Mouse (Mus musculus) lung, postnatal 14 days (tissue): ENCODE results near the gene Lrrc32.
A peak's percentile ranks its signal among the peaks of the same experiment; 100 is the strongest.

Experiments used
- DNase-seq: peaks from one replicate; pipeline ENCODE4 v3.0.0; 2021

Lrrc32 gene

DNA sequence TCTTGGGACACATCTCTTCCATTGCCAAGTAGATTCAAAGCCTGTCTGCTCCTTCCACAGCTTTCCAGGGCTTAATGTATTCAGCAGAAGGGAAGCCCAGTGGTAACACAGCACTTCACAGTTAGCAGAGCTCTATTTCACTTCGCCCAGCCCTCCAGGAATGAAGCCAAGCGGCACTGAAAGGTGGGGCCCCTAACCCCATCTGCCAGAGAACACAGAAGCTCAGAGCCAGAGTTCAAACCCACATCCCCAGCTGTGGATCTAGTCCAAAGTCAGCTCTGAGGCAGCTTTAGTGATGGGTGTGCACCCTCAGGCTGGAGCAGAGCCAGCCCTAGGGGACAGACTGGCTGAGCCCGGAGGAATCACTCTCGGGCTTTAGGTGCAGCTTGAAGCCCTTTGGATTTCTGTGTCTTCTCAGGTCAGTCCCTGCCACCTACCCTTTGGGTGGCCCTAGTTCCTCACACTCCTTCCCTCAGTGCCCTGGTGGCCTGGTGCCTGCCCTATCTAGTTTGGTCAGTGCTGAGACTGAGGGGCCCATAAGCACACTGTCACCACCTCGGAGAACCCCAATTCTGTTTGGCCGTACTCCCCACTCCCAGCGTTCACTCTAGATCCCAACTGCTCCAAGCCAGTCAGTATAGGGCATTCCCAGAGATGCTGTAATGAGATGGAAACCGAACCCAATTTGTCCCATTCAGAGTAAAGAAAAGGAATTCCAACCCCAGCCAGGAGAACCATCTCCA, 34.2 kb downstream of the Lrrc32 start:
- peak; percentile 47 for DNase-seq

GRCm38 (mm10) chr7:98523813-98524361, 34.8 kb downstream of the Lrrc32 start:
- no peak for DNase-seq

DNA sequence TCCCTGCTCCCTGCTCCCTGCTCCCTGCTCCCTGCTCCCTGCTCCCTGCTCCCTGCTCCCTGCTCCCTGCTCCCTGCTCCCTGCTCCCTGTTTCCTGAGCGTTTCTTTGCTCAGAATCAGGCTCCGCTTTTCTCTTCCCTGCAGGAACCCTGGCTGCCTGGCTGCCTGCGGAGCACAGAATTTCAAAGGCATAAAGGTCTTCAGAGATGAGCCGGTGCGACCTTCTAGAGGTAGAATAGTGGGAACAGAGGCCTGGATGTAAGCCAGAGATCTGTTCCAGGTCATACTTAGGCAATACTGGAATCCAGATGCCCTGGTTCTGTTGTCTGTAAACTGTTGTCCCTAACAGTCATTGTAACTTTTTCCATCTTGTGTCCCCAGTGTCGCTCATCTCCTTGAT, 35.3 kb downstream of the Lrrc32 start:
- DNase-seq, result no peak

DNA sequence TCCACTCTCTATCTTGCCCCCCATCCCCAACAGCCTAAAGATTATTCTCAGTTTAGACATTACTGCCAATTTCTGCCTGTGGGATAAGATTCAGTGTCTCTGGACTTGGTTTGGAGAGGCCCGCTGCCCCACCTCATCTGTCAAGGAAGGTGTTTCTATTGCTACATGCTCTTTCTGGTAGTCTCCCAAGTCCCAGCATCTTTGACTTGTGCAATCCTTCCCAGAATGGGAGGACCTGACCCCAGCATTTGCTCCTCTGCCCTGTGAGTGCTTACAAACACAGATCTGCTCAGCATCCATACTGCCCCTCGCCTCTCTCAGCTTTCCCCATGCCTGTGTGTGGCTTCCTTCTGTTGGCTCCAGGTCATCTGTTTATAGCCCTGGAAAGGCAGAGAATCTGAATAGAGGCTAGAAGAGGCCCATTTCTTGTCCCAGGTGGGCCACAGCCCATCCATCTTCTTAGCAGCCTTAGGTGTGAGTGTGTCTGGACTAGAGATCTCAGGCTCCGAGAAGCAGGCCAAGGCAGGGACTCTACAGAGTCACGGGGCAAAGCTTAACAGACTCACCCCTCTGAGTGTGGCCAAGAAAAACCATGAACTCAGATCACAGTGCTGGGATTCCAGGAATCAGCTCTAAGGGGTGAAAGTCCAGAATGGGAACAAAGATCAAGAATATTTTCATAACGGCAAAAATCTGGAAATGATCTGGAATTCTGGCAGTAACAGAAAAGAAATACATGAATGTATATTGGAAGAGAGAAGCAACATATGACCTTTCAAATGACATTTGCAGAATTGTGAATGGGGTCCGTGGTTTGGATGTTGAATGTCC, 36.0 kb downstream of the Lrrc32 start:
- no peak for DNase-seq

GRCm38 (mm10) chr7:98527085-98527484, 38.0 kb downstream of the Lrrc32 start:
- no peak for DNase-seq

GRCm38 (mm10) chr7:98531612-98532011, 42.5 kb downstream of the Lrrc32 start:
- peak; percentile 46 for DNase-seq

- DNase-seq, result no peak
Observed at GRCm38 (mm10) chr7:98532981-98533380, 43.9 kb downstream of the Lrrc32 start.

DNA sequence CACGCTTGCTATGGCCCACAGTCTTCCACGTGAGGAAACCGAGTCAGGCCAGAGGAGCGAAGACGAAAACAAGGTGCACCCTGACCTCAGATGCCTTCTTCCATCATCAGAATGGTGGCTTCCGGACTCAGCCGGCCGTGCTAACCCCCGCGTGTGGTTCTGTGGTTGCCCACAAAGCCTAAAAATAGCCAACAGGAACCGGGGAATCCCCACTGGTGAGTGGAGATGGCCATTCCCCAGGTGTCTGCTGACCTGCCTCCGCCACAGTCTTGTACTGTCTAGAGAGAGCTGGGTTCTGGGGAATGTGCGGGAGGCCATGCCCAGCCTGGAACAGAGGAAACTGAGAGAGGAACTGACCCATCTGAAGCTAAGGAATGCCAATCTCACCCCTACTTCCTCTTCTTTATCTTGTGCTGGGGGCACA, 45.4 kb downstream of the Lrrc32 start:
- DNase-seq, result no peak

DNA sequence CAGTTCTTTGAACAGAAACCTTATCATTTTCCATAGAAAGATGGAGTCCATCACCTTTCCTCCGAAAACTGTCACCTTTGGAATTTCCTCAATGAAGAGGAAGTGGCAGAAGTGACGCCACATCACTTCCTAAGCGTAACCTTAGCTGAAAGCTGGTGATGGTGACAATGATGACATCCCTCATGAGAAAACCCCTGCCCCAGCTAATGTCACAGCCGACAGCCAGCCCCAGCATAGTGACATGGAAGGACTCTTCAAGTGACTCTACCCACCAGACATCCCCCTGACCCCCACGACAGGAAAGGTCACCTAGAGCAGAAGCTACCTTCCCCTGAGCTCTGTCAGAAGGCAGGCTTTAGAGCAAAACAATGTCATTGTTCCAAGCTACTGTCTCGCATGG, 46.1 kb downstream of the Lrrc32 start:
- no peak for DNase-seq

DNA sequence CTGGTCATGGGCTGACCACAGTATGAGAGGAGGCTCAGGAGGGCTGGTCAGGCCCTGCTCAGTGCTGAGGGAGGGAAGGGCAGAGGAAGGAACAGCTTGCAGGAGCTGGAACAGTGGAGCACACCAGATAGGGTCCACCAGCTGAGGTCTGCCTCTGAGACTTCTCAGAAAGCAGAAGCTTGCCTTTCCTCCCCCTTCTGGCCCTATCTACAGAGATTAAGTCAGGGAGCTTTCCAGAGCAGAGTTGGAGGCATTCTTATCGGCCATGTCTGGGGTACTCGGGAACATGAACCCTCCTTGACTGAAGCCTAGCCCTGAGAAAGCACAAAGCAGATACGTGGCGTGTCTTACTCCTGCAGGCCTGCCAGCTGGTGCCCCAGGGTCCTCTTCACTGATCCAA, 46.8 kb downstream of the Lrrc32 start:
- no peak for DNase-seq

DNA sequence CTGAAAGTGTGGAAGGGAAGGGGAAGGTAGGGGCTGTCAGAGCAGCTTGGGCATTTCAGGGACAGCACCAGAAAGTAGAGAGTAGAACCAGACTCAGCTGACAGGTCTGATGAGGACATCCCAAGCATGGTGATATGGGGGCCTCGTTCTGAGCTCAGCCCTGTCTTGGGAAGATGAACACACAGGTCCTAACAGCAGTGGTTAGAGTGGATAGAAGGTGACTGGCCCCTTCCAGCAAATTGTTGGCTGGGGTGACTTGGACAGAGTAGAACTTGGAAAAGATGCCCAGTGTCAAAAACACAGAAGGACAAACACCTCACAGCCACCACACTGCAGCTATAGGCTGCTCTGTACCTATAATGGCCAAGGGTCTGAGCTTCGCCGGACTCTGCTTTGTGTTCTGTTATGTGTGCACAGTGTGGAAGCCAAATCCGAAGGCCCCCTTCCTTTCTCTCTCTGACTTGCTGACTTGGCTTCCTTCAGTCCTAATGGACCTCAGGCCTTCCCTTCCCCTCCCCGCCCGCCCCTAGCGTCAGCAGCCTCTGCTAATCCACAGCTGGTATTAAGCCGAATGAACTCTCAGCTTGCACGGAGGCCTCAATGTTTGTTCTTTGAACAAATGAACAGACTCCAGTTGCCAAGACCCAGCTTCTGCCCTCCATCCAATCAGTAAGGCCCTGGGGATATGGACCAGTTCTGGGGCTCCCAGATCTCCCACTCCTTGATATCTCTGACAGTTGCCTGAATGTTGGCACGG, 48.3 kb downstream of the Lrrc32 start:
- no peak for DNase-seq

GRCm38 (mm10) chr7:98537967-98538573, 49.0 kb downstream of the Lrrc32 start:
- DNase-seq, result no peak

- DNase-seq, result no peak
Observed at GRCm38 (mm10) chr7:98540879-98541278, 51.8 kb downstream of the Lrrc32 start.

DNA sequence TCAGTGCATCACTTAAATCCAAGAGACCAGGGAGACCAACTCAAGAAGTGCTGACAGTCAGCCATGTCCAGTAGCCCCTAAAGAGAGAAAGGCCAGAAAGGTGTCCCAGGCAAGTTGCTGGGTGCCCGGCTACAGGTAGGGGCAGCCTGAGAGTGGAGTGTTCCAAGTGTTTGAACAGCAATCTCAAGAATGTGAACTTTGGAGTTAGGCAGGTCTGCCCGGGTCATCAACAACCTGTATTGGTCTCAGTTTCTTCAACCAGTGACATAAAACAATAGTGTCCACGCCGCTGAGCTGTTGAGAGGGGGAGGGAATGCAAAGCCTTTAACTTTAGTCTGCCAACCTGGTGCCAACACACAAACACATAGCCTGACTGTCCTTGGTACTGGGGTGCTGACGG, 52.5 kb downstream of the Lrrc32 start:
- DNase-seq, result no peak

DNA sequence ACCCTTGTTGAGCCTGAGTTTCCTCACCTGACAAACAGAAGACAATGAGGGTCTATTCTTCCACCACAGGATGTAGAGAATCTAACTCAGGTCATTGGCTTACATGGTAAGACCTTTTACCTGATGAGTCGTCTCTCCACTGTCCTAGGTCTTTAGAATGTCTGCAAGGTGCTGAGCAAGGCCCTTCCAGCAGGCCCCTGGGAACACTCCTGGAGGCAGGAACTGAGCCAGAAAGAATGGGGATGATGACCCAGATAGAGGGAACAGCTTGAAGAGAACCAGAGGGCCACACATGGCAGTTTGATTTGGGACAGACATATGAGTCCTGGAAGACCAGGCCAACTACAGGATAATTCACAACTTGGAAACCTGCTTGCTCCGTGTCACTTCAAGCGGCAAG, 53.2 kb downstream of the Lrrc32 start:
- DNase-seq, result no peak

DNA sequence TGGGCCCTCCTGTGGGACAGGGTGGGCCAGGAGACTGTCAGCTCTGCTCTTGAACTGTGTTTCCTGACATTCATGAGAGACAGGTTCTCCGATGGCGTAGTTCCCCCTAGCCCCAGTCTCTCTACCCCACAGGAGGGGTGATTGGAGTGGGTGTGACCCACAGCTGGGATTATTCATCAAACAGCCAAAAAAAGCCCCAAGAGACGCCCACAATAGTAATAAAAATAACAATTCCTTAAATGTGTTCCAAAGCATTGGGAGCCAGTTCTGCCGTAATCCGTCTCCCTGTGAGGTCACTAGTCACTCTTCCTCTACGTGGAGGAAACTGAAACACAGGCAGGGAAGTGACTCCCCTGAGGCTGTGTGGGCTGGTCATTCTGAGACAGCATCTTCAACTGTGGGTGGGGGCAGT, 53.7 kb downstream of the Lrrc32 start:
- DNase-seq, result no peak

- DNase-seq, result no peak
Observed at GRCm38 (mm10) chr7:98543853-98544370, 54.8 kb downstream of the Lrrc32 start.

- no peak for DNase-seq
Observed at GRCm38 (mm10) chr7:98544556-98544955, 55.5 kb downstream of the Lrrc32 start.

- no peak for DNase-seq
Observed at GRCm38 (mm10) chr7:98548839-98549238, 59.8 kb downstream of the Lrrc32 start.

- DNase-seq, result peak; percentile 56
Observed at GRCm38 (mm10) chr7:98550596-98550995, 61.5 kb downstream of the Lrrc32 start.

DNA sequence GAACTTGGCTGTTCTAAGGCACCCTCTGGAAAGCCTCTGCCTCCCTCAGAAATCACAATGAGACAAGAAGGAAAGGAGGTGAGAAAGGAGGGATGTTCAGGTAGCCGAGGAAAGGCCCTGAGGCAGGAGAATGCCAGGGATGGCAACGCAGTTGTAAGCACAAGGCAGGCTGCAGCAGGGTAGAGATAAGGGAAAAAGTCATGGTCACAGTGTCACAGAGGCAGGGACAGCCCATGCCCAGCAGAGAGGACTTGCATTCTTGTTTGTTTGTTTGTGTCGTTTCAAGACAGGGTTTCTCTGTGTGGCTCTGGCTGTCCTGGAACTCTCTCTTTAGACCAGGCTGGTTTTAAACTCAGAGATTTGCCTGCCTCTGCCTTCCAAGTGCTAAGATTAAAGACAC, 62.0 kb downstream of the Lrrc32 start:
- no peak for DNase-seq
